ENCODE assay signal across 7 mouse cellular contexts in genomic region chrX:7375716-7376480, GRCm38 (mm10). TPM values are rescaled to one million over a fixed set of nuclear protein-coding genes. Genes with fewer than 3 reads are reported as not detected.
DNase-seq lines count a peak whose midpoint lies in the region; ATAC-seq and TF ChIP-seq lines count a peak whose summit lies in the region.

Gene Usp27x (minus strand): TSS chrX:7375830.

- H3K27ac ChIP-seq in embryonic facial prominence, embryonic 12.5 days = peak within 1 kb of the TSS; percentile 93
- H3K27ac ChIP-seq in kidney, adult 2 months (ENCODE audit: insufficient read depth, low read depth, low read length) = peak within 1 kb of the TSS; percentile 21
- peak within 1 kb of the TSS; percentile 85 for H3K27ac ChIP-seq in limb, embryonic 13.5 days
- H3K27ac ChIP-seq in midbrain, embryonic 16.5 days (ENCODE audit: low read length) = peak within 1 kb of the TSS; percentile 90

- no peaks in the 10 kb centered on the region for H3K9me3 ChIP-seq in embryonic facial prominence, embryonic 12.5 days
- H3K9me3 ChIP-seq in limb, embryonic 13.5 days = no peaks in the 10 kb centered on the region
- no peaks in the 10 kb centered on the region for H3K9me3 ChIP-seq in midbrain, embryonic 16.5 days (replicated peaks; ENCODE audit: control insufficient read depth, low read length, poor library complexity, severe bottlenecking)

- no peaks in the 10 kb centered on the region for H3K4me1 ChIP-seq in embryonic facial prominence, embryonic 12.5 days
- H3K4me1 ChIP-seq in kidney, adult 2 months (ENCODE audit: control insufficient read depth, insufficient read depth, low read length) = no peaks in the 10 kb centered on the region; the same call in 1 of the 2 replicates
- H3K4me1 ChIP-seq in limb, embryonic 13.5 days = peaks cover 3% of the 10 kb centered on the region; the same call in 1 of the 2 replicates
- peaks cover 18% of the 10 kb centered on the region for H3K4me1 ChIP-seq in midbrain, embryonic 16.5 days (ENCODE audit: control insufficient read depth, insufficient read depth, low read length)

- no peak for TF ChIP-seq POLR2A in kidney, adult 2 months (IDR thresholded peaks at IDR 0.05; ENCODE audit: low read depth, low read length)

- peak within 1 kb of the TSS; percentile 69 for H3K4me2 ChIP-seq in embryonic facial prominence, embryonic 12.5 days (replicated peaks)
- H3K4me2 ChIP-seq in limb, embryonic 13.5 days (replicated peaks) = peak within 1 kb of the TSS; percentile 71
- peak within 1 kb of the TSS; percentile 66 for H3K4me2 ChIP-seq in midbrain, embryonic 16.5 days (ENCODE audit: low read length)

- H3K27me3 ChIP-seq in embryonic facial prominence, embryonic 12.5 days = no peaks in the 10 kb centered on the region
- no peaks in the 10 kb centered on the region for H3K27me3 ChIP-seq in kidney, adult 2 months (replicated peaks; ENCODE audit: control insufficient read depth, insufficient read depth, low read length)
- H3K27me3 ChIP-seq in limb, embryonic 13.5 days = no peaks in the 10 kb centered on the region
- no peaks in the 10 kb centered on the region for H3K27me3 ChIP-seq in midbrain, embryonic 16.5 days (ENCODE audit: control insufficient read depth, insufficient read depth, low read depth, low read length)

- H3K4me3 ChIP-seq in embryonic facial prominence, embryonic 12.5 days = peak within 1 kb of the TSS; percentile 51
- H3K4me3 ChIP-seq in kidney, adult 2 months (ENCODE audit: insufficient read depth, low read depth, low read length) = peak within 1 kb of the TSS; percentile 67
- peak within 1 kb of the TSS; percentile 58 for H3K4me3 ChIP-seq in limb, embryonic 13.5 days
- H3K4me3 ChIP-seq in midbrain, embryonic 16.5 days (ENCODE audit: low read depth, low read length) = peak within 1 kb of the TSS; percentile 60

- no peaks in the 10 kb centered on the region for H3K36me3 ChIP-seq in embryonic facial prominence, embryonic 12.5 days
- no peaks in the 10 kb centered on the region for H3K36me3 ChIP-seq in kidney, adult 2 months (ENCODE audit: control insufficient read depth, insufficient read depth, low read length)
- no peaks in the 10 kb centered on the region for H3K36me3 ChIP-seq in limb, embryonic 13.5 days
- H3K36me3 ChIP-seq in midbrain, embryonic 16.5 days (ENCODE audit: control insufficient read depth, insufficient read depth, low read length) = no peaks in the 10 kb centered on the region

- peak; percentile 82 for DNase-seq in adrenal gland, postnatal 25 days
- DNase-seq in heart, adult 18-20 months = peak; percentile 77 to 85
- peak; percentile 83 for DNase-seq in kidney, adult 2 months
- DNase-seq in spleen, postnatal 10 days (ENCODE audit: low spot score in 2 of 2) = peak; percentile 24 to 52

- peak; percentile 90 for ATAC-seq in embryonic facial prominence, embryonic 12.5 days (ENCODE audit: insufficient number of reproducible peaks, insufficient read depth, low FRiP score, low TSS enrichment)
- peak; percentile 92 for ATAC-seq in limb, embryonic 13.5 days (ENCODE audit: low FRiP score, low read depth)
- ATAC-seq in midbrain, embryonic 16.5 days = peak; percentile 91

- peak within 1 kb of the TSS; percentile 66 for H3K9ac ChIP-seq in embryonic facial prominence, embryonic 12.5 days
- H3K9ac ChIP-seq in limb, embryonic 13.5 days = peak within 1 kb of the TSS; percentile 73
- H3K9ac ChIP-seq in midbrain, embryonic 16.5 days (ENCODE audit: low read depth, low read length) = peak within 1 kb of the TSS; percentile 72

- 0 out of 2 replicates have a peak, but pooled peaks have one; percentile 15 for TF ChIP-seq CTCF in kidney, adult 2 months (conservative IDR thresholded peaks at IDR 0.05; ENCODE audit: insufficient read depth, insufficient read length, low read depth, low read length)

- 14% methylated on average over 51 of the region's 51 CpGs for WGBS in embryonic facial prominence, embryonic 12.5 days
- under 1% methylated on average over 51 of the region's 51 CpGs for WGBS in kidney, adult 2 months
- 13% methylated on average over 48 of the region's 51 CpGs for WGBS in limb, embryonic 13.5 days
- WGBS in midbrain, embryonic 16.5 days = 29% methylated on average over 46 of the region's 51 CpGs

RNA-seq across cellular contexts. Expression of gene Usp27x, which starts in this region (rescaled TPM):
- total RNA-seq in adrenal gland, postnatal 25 days (2021) = 20.9 and 26.4 TPM in 2 replicates
- polyA plus RNA-seq in embryonic facial prominence, embryonic 12.5 days (2016; fragmentation: Nextera tagmentation; extraction: Ambion mirVana) = 2.2 and 2.4 TPM in 2 replicates
- total RNA-seq in heart, adult 18-20 months (2021) = under 1 TPM; 0.23 to 0.57 TPM
- polyA plus RNA-seq in kidney, adult 2 months (2012; rRNA removed) = 0.88 and 0.90 TPM in 2 replicates
- 0.99 and 1.0 TPM in 2 replicates for polyA plus RNA-seq in limb, embryonic 13.5 days (2015; fragmentation: Nextera tagmentation; extraction: Ambion mirVana)
- polyA plus RNA-seq in midbrain, embryonic 16.5 days (2015; fragmentation: Nextera tagmentation; extraction: Ambion mirVana) = 2.3 and 2.5 TPM in 2 replicates

Comparison
In these comparisons a context has a peak if more than half of its experiments do, and no peak if none do; other contexts are left out.
1. Peak in every context shown above with its lines: DNase-seq, ATAC-seq, H3K4me3 ChIP-seq and H3K27ac ChIP-seq.
2. RNA of gene Usp27x (total RNA-seq): 20.9 to 26.4 TPM in adrenal gland, postnatal 25 days; 0.23 to 0.57 TPM in heart, adult 18-20 months; every median in the first group is over 10 times any median in the second.
3. Peak in DNase-seq in heart, adult 18-20 months; RNA of the gene not detected or under 1 TPM.
4. Peak in DNase-seq, H3K4me3 ChIP-seq and H3K27ac ChIP-seq in kidney, adult 2 months; RNA of the gene not detected or under 1 TPM.
5. H3K27ac ChIP-seq: peak in every context shown above with its lines; median percentile 93 in embryonic facial prominence, embryonic 12.5 days; 90 in midbrain, embryonic 16.5 days; 85 in limb, embryonic 13.5 days; 21 in kidney, adult 2 months.